Mouse (Mus musculus) MEL (cell line): ENCODE results near the gene Pitpnc1.

ENCODE experiments used
- CTCF ChIP-seq, 3 experiments: IDR thresholded peaks in 2 of 3; conservative IDR thresholded peaks in 1 of 3; 2 replicates each; pipeline ENCODE4 v1.5.1; 2011 to 2012; ENCODE audit warnings: low read length in 3 of 3, low read depth in 2 of 3, mild to moderate bottlenecking in 2 of 3, improper control_type of control experiment in 1 of 3, inconsistent platforms in 1 of 3, mixed read lengths in 1 of 3, moderate library complexity in 1 of 3; ENCODE audit not compliant: control insufficient read depth in 1 of 3, insufficient read depth in 1 of 3, poor library complexity in 1 of 3, severe bottlenecking in 1 of 3
- ETS1 ChIP-seq: IDR thresholded peaks from 2 replicates; pipeline ENCODE4 v1.6.1; 2012; ENCODE audit warnings: low read depth, mild to moderate bottlenecking, inconsistent platforms, low read length, improper control_type of control experiment, moderate library complexity
- POLR2A ChIP-seq, 2 experiments: IDR thresholded peaks; 2 replicates each; pipeline ENCODE4 v1.6.1; 2011 to 2012; ENCODE audit warnings: low read length in 2 of 2, mild to moderate bottlenecking in 2 of 2, control low read depth in 1 of 2, improper control_type of control experiment in 1 of 2, low read depth in 1 of 2, moderate library complexity in 1 of 2; ENCODE audit not compliant: control insufficient read depth in 1 of 2, insufficient read depth in 1 of 2, poor library complexity in 1 of 2
- SIN3A ChIP-seq: IDR thresholded peaks from 2 replicates; pipeline ENCODE4 v1.6.1; 2012; ENCODE audit warnings: low read length, improper control_type of control experiment, inconsistent platforms
- ZC3H11A ChIP-seq: IDR thresholded peaks from 2 replicates; pipeline ENCODE4 v1.6.1; 2012; ENCODE audit warnings: low read depth, mild to moderate bottlenecking, inconsistent platforms, low read length, improper control_type of control experiment

DNA sequence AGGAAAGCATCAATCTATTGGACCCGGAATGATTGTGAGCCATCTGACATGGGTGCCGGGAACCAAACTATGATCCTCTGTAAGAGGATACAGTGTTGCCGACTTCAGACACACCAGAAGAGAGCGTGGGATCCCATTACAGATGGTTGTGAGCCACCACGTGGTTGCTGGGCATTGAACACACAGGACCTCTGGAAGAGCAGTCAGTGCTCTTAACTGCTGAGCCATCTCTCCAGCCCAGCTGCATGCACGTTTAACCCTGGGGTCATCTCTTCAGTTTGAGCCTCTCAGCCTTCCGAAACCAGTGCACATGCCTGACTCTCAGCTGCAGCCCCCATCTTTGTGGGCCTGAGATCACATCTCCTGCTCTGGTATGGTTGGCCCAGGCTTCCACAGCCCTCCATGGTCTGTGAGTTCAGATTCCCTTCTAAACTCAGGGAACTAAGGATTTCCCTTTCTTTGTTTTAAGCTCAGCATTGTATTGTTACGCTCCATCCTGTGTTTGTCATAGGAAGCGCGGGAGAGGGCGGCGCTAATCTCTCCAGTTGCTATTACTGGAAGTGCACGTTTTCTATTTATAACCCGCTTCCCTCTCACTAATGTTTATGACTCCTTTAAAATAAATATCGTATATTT, 135.5 kb downstream of the Pitpnc1 start:
- TF ChIP-seq CTCF (IDR thresholded peaks at IDR 0.05 in 2 of 3, conservative IDR thresholded peaks at IDR 0.05 in 1 of 3; ENCODE audit: control insufficient read depth in 1 of 3, insufficient read depth in 1 of 3, low read depth in 2 of 3, low read length in 3 of 3, poor library complexity in 1 of 3, severe bottlenecking in 1 of 3) (no peak), ZC3H11A (no peak), POLR2A (IDR thresholded peaks at IDR 0.05; ENCODE audit: control insufficient read depth in 1 of 2, insufficient read depth in 1 of 2, low read depth in 1 of 2, low read length in 2 of 2, poor library complexity in 1 of 2) (no peak), SIN3A (no peak), ETS1 (no peak)
